Mouse (Mus musculus): ENCODE measurements at regions not wholly inside any gene's neighbourhood (a gene's known extent, or its start where the extent isn't known, plus 50 kb on each side); places are given as distances from the start of the nearest gene placed in this dataset.

GRCm38 (mm10) chr17:4781586-4781985 is 212.5 kb upstream of the Arid1b start:
- Histone ChIP-seq H3K4me1 (replicated peaks; ENCODE audit: control insufficient read depth, insufficient read depth, low read length) (no peaks in the 10 kb centered on the region), H3K4me3 (ENCODE audit: low read depth, low read length) (no peak overlapping the region), H3K36me3 (ENCODE audit: control insufficient read depth, insufficient read depth, low read length) (no peaks in the 10 kb centered on the region), H3K9ac (ENCODE audit: low read depth, low read length) (no peak overlapping the region), H3K9me3 (ENCODE audit: control insufficient read depth, low read length) (no peaks in the 10 kb centered on the region), H3K27me3 (ENCODE audit: control insufficient read depth, insufficient read depth, low read length) (no peaks in the 10 kb centered on the region), H3K27ac (ENCODE audit: low read depth, low read length) (no peak overlapping the region), H3K4me2 (replicated peaks; ENCODE audit: low read depth, low read length) (no peak overlapping the region)
- ATAC-seq (ENCODE audit: low FRiP score) (no peak), DNase-seq (ENCODE audit: low spot score) (no peak)
- whole genome bisulfite sequencing = 86% methylated on average over 3 of the region's 3 CpGs

GRCm38 (mm10) chr17:4784296-4784695 is 209.8 kb upstream of the Arid1b start:
- Histone ChIP-seq H3K27ac (ENCODE audit: low read depth, low read length) (no peak overlapping the region), H3K4me3 (ENCODE audit: low read depth, low read length) (no peak overlapping the region), H3K27me3 (ENCODE audit: control insufficient read depth, insufficient read depth, low read length) (no peaks in the 10 kb centered on the region), H3K36me3 (ENCODE audit: control insufficient read depth, insufficient read depth, low read length) (no peaks in the 10 kb centered on the region), H3K9me3 (ENCODE audit: control insufficient read depth, low read length) (no peaks in the 10 kb centered on the region), H3K9ac (ENCODE audit: low read depth, low read length) (no peak overlapping the region), H3K4me1 (replicated peaks; ENCODE audit: control insufficient read depth, insufficient read depth, low read length) (no peaks in the 10 kb centered on the region), H3K4me2 (replicated peaks; ENCODE audit: low read depth, low read length) (no peak overlapping the region)
- WGBS = 80% methylated on average over 5 of the region's 5 CpGs
- no peak for DNase-seq (ENCODE audit: low spot score)
- ATAC-seq (ENCODE audit: low FRiP score) = no peak

GRCm38 (mm10) chr17:4785281-4785839 is 208.8 kb upstream of the Arid1b start:
- Histone ChIP-seq H3K9ac (ENCODE audit: low read depth, low read length) (no peak overlapping the region), H3K4me3 (ENCODE audit: low read depth, low read length) (no peak overlapping the region), H3K9me3 (ENCODE audit: control insufficient read depth, low read length) (no peaks in the 10 kb centered on the region), H3K27me3 (ENCODE audit: control insufficient read depth, insufficient read depth, low read length) (no peaks in the 10 kb centered on the region), H3K4me2 (replicated peaks; ENCODE audit: low read depth, low read length) (no peak overlapping the region), H3K4me1 (replicated peaks; ENCODE audit: control insufficient read depth, insufficient read depth, low read length) (no peaks in the 10 kb centered on the region), H3K36me3 (ENCODE audit: control insufficient read depth, insufficient read depth, low read length) (no peaks in the 10 kb centered on the region), H3K27ac (ENCODE audit: low read depth, low read length) (no peak overlapping the region)
- no peak for ATAC-seq (ENCODE audit: low FRiP score)
- WGBS = 65% methylated on average over 6 of the region's 6 CpGs
- DNase-seq (ENCODE audit: low spot score) = no peak

DNA sequence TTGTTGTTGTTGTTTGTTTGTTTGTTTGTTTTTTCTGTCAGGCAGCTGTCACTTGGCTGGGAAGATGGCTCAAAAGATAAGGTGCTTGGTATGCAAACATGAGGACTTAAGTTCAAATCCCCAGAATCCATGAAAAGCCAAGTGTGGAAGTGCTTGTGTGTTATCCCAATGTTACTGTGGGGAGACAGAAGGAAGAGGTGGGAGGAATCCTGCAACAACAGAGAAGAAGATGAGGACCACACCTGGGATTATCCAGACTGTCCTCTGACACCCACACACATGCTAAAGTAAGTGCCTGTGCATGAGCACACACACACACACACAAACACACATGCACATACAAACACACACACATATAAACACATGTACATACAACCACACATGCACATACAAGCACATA is 207.6 kb upstream of the Arid1b start:
- Histone ChIP-seq H3K4me2 (replicated peaks; ENCODE audit: low read depth, low read length) (no peak overlapping the region), H3K9me3 (ENCODE audit: control insufficient read depth, low read length) (no peaks in the 10 kb centered on the region), H3K4me1 (replicated peaks; ENCODE audit: control insufficient read depth, insufficient read depth, low read length) (no peaks in the 10 kb centered on the region), H3K9ac (ENCODE audit: low read depth, low read length) (no peak overlapping the region), H3K36me3 (ENCODE audit: control insufficient read depth, insufficient read depth, low read length) (no peaks in the 10 kb centered on the region), H3K27ac (ENCODE audit: low read depth, low read length) (no peak overlapping the region), H3K27me3 (ENCODE audit: control insufficient read depth, insufficient read depth, low read length) (no peaks in the 10 kb centered on the region), H3K4me3 (ENCODE audit: low read depth, low read length) (no peak overlapping the region)
- no peak for ATAC-seq (ENCODE audit: low FRiP score)
- no peak for DNase-seq (ENCODE audit: low spot score)

DNA sequence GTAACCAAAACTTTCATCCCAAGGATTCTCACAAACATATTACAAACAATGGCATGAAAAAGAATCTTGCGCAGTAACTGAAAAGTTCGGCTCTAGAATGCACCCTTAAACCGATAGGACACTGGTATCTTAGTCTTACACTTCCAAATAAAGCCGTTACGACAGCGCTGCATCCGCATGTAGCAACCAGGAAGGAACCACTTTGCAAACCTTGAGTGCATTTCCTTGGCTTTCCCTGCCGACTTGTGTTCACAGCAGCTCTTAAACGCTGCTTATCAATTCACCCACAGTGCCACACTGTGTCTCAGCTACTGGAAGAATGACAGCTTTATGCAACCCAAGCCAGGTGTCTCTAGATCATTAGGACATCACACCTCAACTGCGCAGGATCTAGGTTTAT is 202.3 kb upstream of the Arid1b start:
- 86% methylated on average over 10 of the region's 10 CpGs for WGBS
- H3K27me3 ChIP-seq (ENCODE audit: control insufficient read depth, insufficient read depth, low read length) = no peaks in the 10 kb centered on the region
- H3K36me3 ChIP-seq (ENCODE audit: control insufficient read depth, insufficient read depth, low read length) = no peaks in the 10 kb centered on the region
- H3K9me3 ChIP-seq (ENCODE audit: control insufficient read depth, low read length) = no peaks in the 10 kb centered on the region
- no peak overlapping the region for H3K9ac ChIP-seq (ENCODE audit: low read depth, low read length)
- no peaks in the 10 kb centered on the region for H3K4me1 ChIP-seq (replicated peaks; ENCODE audit: control insufficient read depth, insufficient read depth, low read length)
- ATAC-seq (ENCODE audit: low FRiP score) (no peak), DNase-seq (ENCODE audit: low spot score) (no peak)
- no peak overlapping the region for H3K4me3 ChIP-seq (ENCODE audit: low read depth, low read length)
- no peak overlapping the region for H3K27ac ChIP-seq (ENCODE audit: low read depth, low read length)
- H3K4me2 ChIP-seq (replicated peaks; ENCODE audit: low read depth, low read length) = no peak overlapping the region

DNA sequence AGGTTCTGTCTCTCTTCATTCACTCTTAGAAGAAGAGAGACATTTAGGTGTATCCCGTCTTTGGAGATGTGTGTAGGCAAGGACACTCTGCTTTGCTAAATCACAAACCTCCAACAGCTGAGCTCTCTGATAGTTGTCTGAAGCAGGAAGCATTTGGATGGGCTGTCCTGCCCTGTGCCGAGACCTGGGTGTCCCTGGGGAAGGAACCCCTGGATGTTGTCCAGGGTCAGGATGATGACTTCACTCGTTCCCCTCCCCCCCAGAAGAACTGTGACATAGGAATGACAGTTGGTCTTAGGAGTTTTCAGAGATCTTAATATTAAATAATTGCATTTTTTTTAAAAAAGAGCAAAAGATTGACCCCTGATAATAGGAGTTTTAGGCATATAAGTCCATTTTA is 197.9 kb upstream of the Arid1b start:
- no peak overlapping the region for H3K27ac ChIP-seq (ENCODE audit: low read depth, low read length)
- no peaks in the 10 kb centered on the region for H3K36me3 ChIP-seq (ENCODE audit: control insufficient read depth, insufficient read depth, low read length)
- no peak overlapping the region for H3K4me3 ChIP-seq (ENCODE audit: low read depth, low read length)
- no peaks in the 10 kb centered on the region for H3K27me3 ChIP-seq (ENCODE audit: control insufficient read depth, insufficient read depth, low read length)
- 75% methylated on average over 3 of the region's 3 CpGs for WGBS
- no peak for ATAC-seq (ENCODE audit: low FRiP score)
- no peaks in the 10 kb centered on the region for H3K4me1 ChIP-seq (replicated peaks; ENCODE audit: control insufficient read depth, insufficient read depth, low read length)
- H3K4me2 ChIP-seq (replicated peaks; ENCODE audit: low read depth, low read length) = no peak overlapping the region
- no peak for DNase-seq (ENCODE audit: low spot score)
- H3K9me3 ChIP-seq (ENCODE audit: control insufficient read depth, low read length) = no peaks in the 10 kb centered on the region
- H3K9ac ChIP-seq (ENCODE audit: low read depth, low read length) = no peak overlapping the region

GRCm38 (mm10) chr17:4804013-4804412 is 190.1 kb upstream of the Arid1b start:
- Histone ChIP-seq H3K27me3 (ENCODE audit: control insufficient read depth, insufficient read depth, low read length) (no peaks in the 10 kb centered on the region), H3K4me1 (replicated peaks; ENCODE audit: control insufficient read depth, insufficient read depth, low read length) (no peaks in the 10 kb centered on the region), H3K36me3 (ENCODE audit: control insufficient read depth, insufficient read depth, low read length) (no peaks in the 10 kb centered on the region), H3K4me3 (ENCODE audit: low read depth, low read length) (no peak overlapping the region), H3K27ac (ENCODE audit: low read depth, low read length) (no peak overlapping the region), H3K9me3 (ENCODE audit: control insufficient read depth, low read length) (no peaks in the 10 kb centered on the region), H3K4me2 (replicated peaks; ENCODE audit: low read depth, low read length) (no peak overlapping the region), H3K9ac (ENCODE audit: low read depth, low read length) (no peak overlapping the region)
- DNase-seq (ENCODE audit: low spot score) = no peak
- WGBS = 85% methylated on average over 4 of the region's 4 CpGs
- ATAC-seq (ENCODE audit: low FRiP score) = no peak

GRCm38 (mm10) chr17:4806051-4806450 is 188.1 kb upstream of the Arid1b start:
- Histone ChIP-seq H3K9me3 (ENCODE audit: control insufficient read depth, low read length) (no peaks in the 10 kb centered on the region), H3K9ac (ENCODE audit: low read depth, low read length) (no peak overlapping the region), H3K4me3 (ENCODE audit: low read depth, low read length) (no peak overlapping the region), H3K36me3 (ENCODE audit: control insufficient read depth, insufficient read depth, low read length) (no peaks in the 10 kb centered on the region), H3K4me1 (replicated peaks; ENCODE audit: control insufficient read depth, insufficient read depth, low read length) (no peaks in the 10 kb centered on the region), H3K27ac (ENCODE audit: low read depth, low read length) (no peak overlapping the region), H3K27me3 (ENCODE audit: control insufficient read depth, insufficient read depth, low read length) (no peaks in the 10 kb centered on the region), H3K4me2 (replicated peaks; ENCODE audit: low read depth, low read length) (no peak overlapping the region)
- ATAC-seq (ENCODE audit: low FRiP score) (no peak), DNase-seq (ENCODE audit: low spot score) (no peak)
- 70% methylated on average over 5 of the region's 5 CpGs for WGBS

DNA sequence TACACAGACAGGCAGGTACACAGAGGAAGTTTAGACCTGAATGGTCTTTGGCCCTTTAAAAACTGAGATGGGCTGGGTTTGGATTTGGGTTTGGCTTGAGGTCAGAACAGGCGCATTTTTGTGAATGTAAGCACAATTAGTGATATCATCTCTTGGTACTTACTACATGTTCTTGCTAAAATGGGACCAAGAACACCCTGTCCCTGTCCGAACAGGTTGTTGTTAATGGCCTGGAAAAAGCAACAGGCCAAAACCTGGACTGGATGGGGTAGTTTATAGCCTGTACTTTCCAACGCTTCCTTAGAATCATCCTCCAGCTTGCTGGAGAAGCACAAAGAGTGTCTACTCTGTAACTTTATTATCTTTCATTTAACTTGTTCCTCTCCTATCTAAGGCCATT is 185.2 kb upstream of the Arid1b start:
- Histone ChIP-seq H3K4me1 (replicated peaks; ENCODE audit: control insufficient read depth, insufficient read depth, low read length) (no peaks in the 10 kb centered on the region), H3K9me3 (ENCODE audit: control insufficient read depth, low read length) (no peaks in the 10 kb centered on the region), H3K27ac (ENCODE audit: low read depth, low read length) (no peak overlapping the region), H3K4me3 (ENCODE audit: low read depth, low read length) (no peak overlapping the region), H3K27me3 (ENCODE audit: control insufficient read depth, insufficient read depth, low read length) (no peaks in the 10 kb centered on the region), H3K4me2 (replicated peaks; ENCODE audit: low read depth, low read length) (no peak overlapping the region), H3K36me3 (ENCODE audit: control insufficient read depth, insufficient read depth, low read length) (no peaks in the 10 kb centered on the region), H3K9ac (ENCODE audit: low read depth, low read length) (no peak overlapping the region)
- no peak for DNase-seq (ENCODE audit: low spot score)
- ATAC-seq (ENCODE audit: low FRiP score) = no peak
- 86% methylated on average over 3 of the region's 3 CpGs for WGBS

All from hindbrain, embryonic 11.5 days (tissue).